Mouse (Mus musculus) neural tube, embryonic 11.5 days (tissue): ENCODE data around the gene Hpca. TPM values are rescaled to one million over a fixed set of nuclear protein-coding genes. Genes with fewer than 3 reads are reported as not detected.

Experiments
- ATAC-seq: fragments of 200-750 bp; cut with Nextera tagmentation; 2 replicates; pipeline ENCODE4 v1.8.0; 2017; ENCODE audit warnings: moderate number of reproducible peaks, mild to moderate bottlenecking, moderate TSS enrichment, moderate library complexity; ENCODE audit not compliant: insufficient read depth, low FRiP score, low TSS enrichment
- DNase-seq: peaks from one replicate; pipeline ENCODE4 v3.0.0-alpha.2; 2015; ENCODE audit warnings: low spot score
- H3K27ac ChIP-seq: fragments of 300-500 bp; sonication (generic); 2 replicates; pipeline ENCODE4 v1.5.1; 2014; ENCODE audit warnings: low read depth, mild to moderate bottlenecking, low read length
- H3K27me3 ChIP-seq: fragments of 300-500 bp; sonication (generic); 2 replicates; pipeline ENCODE4 v1.6.1; 2014; ENCODE audit warnings: mild to moderate bottlenecking, low read length, mixed read lengths; ENCODE audit not compliant: control insufficient read depth, insufficient read depth
- H3K36me3 ChIP-seq: fragments of 300-500 bp; sonication (generic); 2 replicates; pipeline ENCODE4 v1.6.1; 2014; ENCODE audit warnings: mild to moderate bottlenecking, low read length, moderate library complexity, mixed read lengths; ENCODE audit not compliant: control insufficient read depth, insufficient read depth
- H3K4me1 ChIP-seq: fragments of 300-500 bp; sonication (generic); 2 replicates; pipeline ENCODE4 v1.6.1; 2014; ENCODE audit warnings: low read length, mixed read lengths; ENCODE audit not compliant: control insufficient read depth, insufficient read depth
- H3K4me2 ChIP-seq: fragments of 300-500 bp; sonication (generic); 2 replicates; pipeline ENCODE4 v1.6.1; 2014; ENCODE audit warnings: low read depth, mild to moderate bottlenecking, moderate library complexity
- H3K4me3 ChIP-seq: fragments of 300-500 bp; sonication (generic); 2 replicates; pipeline ENCODE4 v1.5.1; 2014; ENCODE audit warnings: low read depth, low read length
- H3K9ac ChIP-seq: fragments of 300-500 bp; sonication (generic); 2 replicates; pipeline ENCODE4 v1.6.1; 2014; ENCODE audit warnings: mild to moderate bottlenecking, low read length
- H3K9me3 ChIP-seq: fragments of 300-500 bp; sonication (generic); 2 replicates; pipeline ENCODE4 v1.6.1; 2016; ENCODE audit warnings: low read length; ENCODE audit not compliant: control insufficient read depth
- WGBS: fragments of 180-500 bp; shearing (Covaris S2); extraction: QIAGEN DNeasy Blood & Tissue Kit; methylation state at CpG from one replicate; pipeline ENCODE4 v1.1.7; 2014; 5-methylcytosine and 5-hydroxymethylcytosine counted together
- polyA plus RNA-seq: library from polyadenylated mRNA; unstranded; fragments of >200 nt; fragmentation: Nextera tagmentation; extraction: Ambion mirVana; gene quantifications from 2 replicates; pipeline ENCODE4 v1.2.1, GENCODE M21; 2014

The Hpca gene
- polyA plus RNA-seq, 1 experiment from 2014 or later, result 8.9 TPM

GRCm38 (mm10) chr4:129137392-129138321 is 15.8 kb upstream of the Hpca start:
- no peak for DNase-seq
- H3K27me3 ChIP-seq, result 0 out of 2 replicates have a peak, but pooled peaks cover 3% of the 10 kb centered on the region
- peaks cover 3% of the 10 kb centered on the region for H3K36me3 ChIP-seq
- peak overlapping the region; percentile 73 for H3K4me3 ChIP-seq
- no peaks in the 10 kb centered on the region for H3K9me3 ChIP-seq
- peak overlapping the region; percentile 96 for H3K4me2 ChIP-seq
- peaks cover 12% of the 10 kb centered on the region; the same call in 1 of the 2 replicates for H3K4me1 ChIP-seq
- 41% methylated on average over 14 of the region's 14 CpGs for WGBS
- ATAC-seq, result no peak
- H3K27ac ChIP-seq, result no peak overlapping the region
- H3K9ac ChIP-seq, result peak overlapping the region; percentile 84

GRCm38 (mm10) chr4:129136579-129137391 is 14.9 kb upstream of the Hpca start, which contains the start of gene Fndc5:
Fndc5 (plus strand) TSS chr4:129136999.
- peaks cover 3% of the 10 kb centered on the region for H3K36me3 ChIP-seq
- H3K27ac ChIP-seq, result no peak within 1 kb of the TSS
- H3K4me2 ChIP-seq, result peak within 1 kb of the TSS; percentile 96
- H3K9ac ChIP-seq, result peak within 1 kb of the TSS; percentile 84
- H3K27me3 ChIP-seq, result 0 out of 2 replicates have a peak, but pooled peaks cover 3% of the 10 kb centered on the region
- peak within 1 kb of the TSS; percentile 73 for H3K4me3 ChIP-seq
- no peaks in the 10 kb centered on the region for H3K9me3 ChIP-seq
- WGBS, result under 1% methylated on average over 34 of the region's 80 CpGs
- peak; percentile 50 for DNase-seq
- peaks cover 12% of the 10 kb centered on the region; the same call in 1 of the 2 replicates for H3K4me1 ChIP-seq
- 0 out of 2 replicates have a peak, but pooled peaks have one; percentile 32 for ATAC-seq

GRCm38 (mm10) chr4:129136189-129136578 is 14.3 kb upstream of the Hpca start:
- DNase-seq (peak; percentile 30), ATAC-seq (no peak)
- Histone ChIP-seq H3K9me3 (no peaks in the 10 kb centered on the region), H3K4me3 (peak overlapping the region; percentile 73), H3K9ac (peak overlapping the region; percentile 84), H3K4me1 (peaks cover 12% of the 10 kb centered on the region; the same call in 1 of the 2 replicates), H3K27ac (no peak overlapping the region), H3K4me2 (peak overlapping the region; percentile 96), H3K36me3 (peaks cover 3% of the 10 kb centered on the region), H3K27me3 (0 out of 2 replicates have a peak, but pooled peaks cover 3% of the 10 kb centered on the region)
- WGBS, result 30% methylated on average over 9 of the region's 9 CpGs

- 57% methylated on average over 2 of the region's 2 CpGs for WGBS
- H3K4me3 ChIP-seq, result peak overlapping the region; percentile 28
- DNase-seq (no peak), ATAC-seq (no peak)
- H3K9ac ChIP-seq, result peak overlapping the region; percentile 37
- 0 out of 2 replicates have a peak, but pooled peaks cover 3% of the 10 kb centered on the region for H3K27me3 ChIP-seq
- H3K27ac ChIP-seq, result no peak overlapping the region
- peaks cover 14% of the 10 kb centered on the region for H3K4me1 ChIP-seq
- H3K4me2 ChIP-seq, result peak overlapping the region; percentile 96
- H3K36me3 ChIP-seq, result no peaks in the 10 kb centered on the region; the same call in 1 of the 2 replicates
- no peaks in the 10 kb centered on the region for H3K9me3 ChIP-seq
These were observed 13.8 kb upstream of the Hpca start for GRCm38 (mm10) chr4:129135637-129136036.

GRCm38 (mm10) chr4:129134799-129135585 is 13.2 kb upstream of the Hpca start:
- 7% methylated on average over 15 of the region's 15 CpGs for WGBS
- Histone ChIP-seq H3K9me3 (no peaks in the 10 kb centered on the region), H3K4me1 (peaks cover 18% of the 10 kb centered on the region), H3K27ac (0 out of 2 replicates have a peak overlapping the region, but pooled peaks have one; percentile 23), H3K36me3 (no peaks in the 10 kb centered on the region; the same call in 1 of the 2 replicates), H3K9ac (peak overlapping the region; percentile 37), H3K4me3 (peak overlapping the region; percentile 28), H3K27me3 (0 out of 2 replicates have a peak, but pooled peaks cover 3% of the 10 kb centered on the region), H3K4me2 (peak overlapping the region; percentile 96)
- peak; percentile 71 for ATAC-seq
- DNase-seq, result peak; percentile 92

GRCm38 (mm10) chr4:129130755-129131303 is 9.0 kb upstream of the Hpca start:
- Histone ChIP-seq H3K9ac (peak overlapping the region; percentile 18; the same call in 1 of the 2 replicates), H3K9me3 (no peaks in the 10 kb centered on the region), H3K27ac (no peak overlapping the region), H3K36me3 (no peaks in the 10 kb centered on the region), H3K4me3 (peak overlapping the region; percentile 15; the same call in 1 of the 2 replicates), H3K4me2 (peak overlapping the region; percentile 30), H3K27me3 (no peaks in the 10 kb centered on the region), H3K4me1 (peaks cover 21% of the 10 kb centered on the region)
- ATAC-seq (no peak), DNase-seq (peak; percentile 47)
- WGBS, result 4% methylated on average over 17 of the region's 17 CpGs

GRCm38 (mm10) chr4:129130149-129130548 is 8.3 kb upstream of the Hpca start:
- Histone ChIP-seq H3K9me3 (no peaks in the 10 kb centered on the region), H3K4me3 (no peak overlapping the region), H3K4me2 (peak overlapping the region; percentile 30), H3K27me3 (no peaks in the 10 kb centered on the region), H3K4me1 (peaks cover 20% of the 10 kb centered on the region), H3K9ac (no peak overlapping the region), H3K36me3 (no peaks in the 10 kb centered on the region), H3K27ac (no peak overlapping the region)
- DNase-seq, result peak; percentile 79
- no peak for ATAC-seq
- 2% methylated on average over 8 of the region's 8 CpGs for WGBS
